Mouse (Mus musculus): ENCODE data around the gene Tprn. TPM values are rescaled to one million over a fixed set of nuclear protein-coding genes. Genes with fewer than 3 reads are reported as not detected.
A peak's percentile ranks its signal among the peaks of the same experiment; 100 is the strongest.
"Not testable (repeated sequence)": the region's sequence is repeated elsewhere in the genome, so short reads cannot be mapped to it uniquely, and the experiment has no call there.

Tprn gene
- total RNA-seq, 2 experiments from 2014 or later, result 15.5 to 18.7 TPM

- no peak for DNase-seq (ENCODE audit: low spot score in 2 of 2)
Observed at GRCm38 (mm10) chr2:25234551-25235220, 27.7 kb upstream of the Tprn start.

- DNase-seq (ENCODE audit: low spot score in 2 of 2), result no peak
Observed at GRCm38 (mm10) chr2:25236614-25237013, 25.8 kb upstream of the Tprn start, which contains the start of gene Rnf224. TSS of gene Rnf224 (minus strand) at chr2:25236787.

GRCm38 (mm10) chr2:25237522-25237921 lies 24.9 kb upstream of the Tprn start:
- no peak for DNase-seq (ENCODE audit: low spot score in 2 of 2)

- no peak for DNase-seq (ENCODE audit: low spot score in 2 of 2)
Observed at GRCm38 (mm10) chr2:25238106-25238505, 24.3 kb upstream of the Tprn start.

- no peak for DNase-seq (ENCODE audit: low spot score in 2 of 2)
Observed at GRCm38 (mm10) chr2:25239766-25240165, 22.7 kb upstream of the Tprn start.

- no peak for DNase-seq (ENCODE audit: low spot score in 2 of 2)
Observed at GRCm38 (mm10) chr2:25240310-25240709, 22.1 kb upstream of the Tprn start.

GRCm38 (mm10) chr2:25240723-25241437 lies 21.5 kb upstream of the Tprn start:
- DNase-seq (ENCODE audit: low spot score in 2 of 2), result peak; percentile 32 to 49

- DNase-seq (ENCODE audit: low spot score in 2 of 2), result no peak
Observed at GRCm38 (mm10) chr2:25241438-25241775, 21.0 kb upstream of the Tprn start.

- DNase-seq (ENCODE audit: low spot score in 2 of 2), result no peak
Observed at GRCm38 (mm10) chr2:25242101-25242506, 20.3 kb upstream of the Tprn start, which contains the start of the genes Rnf208 and Cysrt1. TSS of gene Rnf208 (plus strand) at chr2:25242255. TSS of gene Cysrt1 (minus strand) at chr2:25242452.

- no peak for DNase-seq (ENCODE audit: low spot score in 2 of 2)
Observed at GRCm38 (mm10) chr2:25243342-25243741, 19.1 kb upstream of the Tprn start.

- no peak for DNase-seq (ENCODE audit: low spot score in 2 of 2)
Observed at GRCm38 (mm10) chr2:25244144-25244543, 18.3 kb upstream of the Tprn start.

GRCm38 (mm10) chr2:25246183-25247072 lies 16.0 kb upstream of the Tprn start, which contains the start of gene AL732309.1:
TSS of gene AL732309.1 (minus strand) at chr2:25246863.
- DNase-seq (ENCODE audit: low spot score in 2 of 2), result no peak

- DNase-seq (ENCODE audit: low spot score in 2 of 2), result no peak
Observed at GRCm38 (mm10) chr2:25252331-25252730, 10.1 kb upstream of the Tprn start.

- DNase-seq (ENCODE audit: low spot score in 2 of 2), result peak; percentile 63 to 79
Observed at GRCm38 (mm10) chr2:25255284-25255779, 7.1 kb upstream of the Tprn start, which contains the start of gene Tmem203. TSS of gene Tmem203 (plus strand) at chr2:25255439.

- not testable (repeated sequence) for DNase-seq (ENCODE audit: low spot score in 2 of 2)
Observed at GRCm38 (mm10) chr2:25256443-25257109, 5.8 kb upstream of the Tprn start.

GRCm38 (mm10) chr2:25257250-25257649 lies 5.2 kb upstream of the Tprn start:
- not testable (repeated sequence) for DNase-seq (ENCODE audit: low spot score in 2 of 2)

GRCm38 (mm10) chr2:25258887-25259286 lies 3.5 kb upstream of the Tprn start:
- DNase-seq (ENCODE audit: low spot score in 2 of 2), result no peak

GRCm38 (mm10) chr2:25261870-25262269 lies 548 bp upstream of the Tprn start:
- no peak for DNase-seq (ENCODE audit: low spot score in 2 of 2)

- no peak for DNase-seq (ENCODE audit: low spot score in 2 of 2)
Observed at GRCm38 (mm10) chr2:25262795-25263622, 591 bp downstream of the Tprn start.

Measured in adrenal gland, postnatal 4 days (tissue).